In the genomic region with DNA sequence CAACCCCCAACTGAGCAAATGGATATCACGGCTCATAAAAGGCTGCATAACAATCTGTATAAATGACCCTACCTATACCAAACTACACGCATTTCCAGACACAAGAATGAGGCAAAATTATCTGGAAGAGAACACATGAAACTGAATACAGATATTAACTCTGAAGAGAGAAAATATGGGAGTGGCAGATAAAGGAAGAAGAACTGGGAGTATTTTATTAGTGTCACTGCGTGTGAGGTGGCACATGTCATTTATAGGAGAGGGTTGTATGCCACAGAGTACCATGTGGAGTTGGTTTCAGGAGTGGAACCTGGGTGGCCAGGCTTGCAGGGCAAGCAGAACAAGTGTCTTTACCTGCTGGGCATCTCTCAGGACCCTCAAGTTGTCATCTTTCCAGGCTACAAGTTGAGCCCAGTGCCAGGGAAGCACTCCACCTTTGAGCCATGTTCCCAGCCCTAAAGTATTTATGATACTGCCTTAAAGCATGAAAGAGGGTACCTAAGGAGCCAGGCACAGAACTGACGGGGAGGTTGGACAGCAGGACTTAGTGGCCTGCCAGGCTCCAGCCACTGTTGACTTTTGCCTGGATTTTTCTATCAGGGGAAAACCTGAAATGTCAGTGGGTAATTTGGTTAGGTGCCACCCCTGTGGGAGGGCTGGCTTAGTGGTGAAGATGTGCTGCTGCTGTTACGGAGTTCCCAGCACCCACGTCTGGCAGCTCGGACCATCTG, we compare ENCODE assay signal across 32 mouse cellular contexts. TPM values are rescaled to one million over a fixed set of nuclear protein-coding genes. Genes with fewer than 3 reads are reported as not detected.
DNase-seq lines count a peak whose midpoint lies in the region; ATAC-seq lines count a peak whose summit lies in the region.
"Had no signal": no experiment of that assay in that cellular context is flagged by ENCODE, and none has a peak within 500 bp of the region (broad histone marks: within the 10 kb centered on the region; RNA-seq: fewer than 3 reads in every experiment).

No protein-coding gene starts in this region.

- H3K4me3 ChIP-seq in liver, embryonic 11.5 days (ENCODE audit: low read depth, low read length) = no peak overlapping the region
- no peak overlapping the region for H3K4me3 ChIP-seq in liver, embryonic 13.5 days (replicated peaks)
- H3K4me3 ChIP-seq: forebrain, embryonic 15.5 days; heart, embryonic 10.5 days; heart, embryonic 15.5 days; hindbrain, embryonic 12.5 days; megakaryocyte, embryonic 14.5 days; midbrain, embryonic 13.5 days; neural tube, embryonic 15.5 days had no signal

- no peaks in the 10 kb centered on the region for H3K36me3 ChIP-seq in liver, embryonic 11.5 days (ENCODE audit: control insufficient read depth, insufficient read depth, low read length)
- no peaks in the 10 kb centered on the region for H3K36me3 ChIP-seq in liver, embryonic 13.5 days
- H3K36me3 ChIP-seq: forebrain, embryonic 15.5 days; heart, embryonic 10.5 days; heart, embryonic 15.5 days; hindbrain, embryonic 12.5 days; midbrain, embryonic 13.5 days; neural tube, embryonic 15.5 days had no signal

- no peak for DNase-seq in liver, embryonic 11.5 days (ENCODE audit: low spot score)
- DNase-seq in liver = no peak
- peak; percentile 48 for DNase-seq in c-Kit-negative CD71-positive TER-119-positive erythroid progenitor cells, embryonic 14.5 days (ENCODE audit: low read depth, low spot score)
- DNase-seq in liver, embryonic 13.5 days = no peak
- DNase-seq in thymus, postnatal 4 days = no peak
- no peak for DNase-seq in left cerebral cortex, postnatal 14 days (ENCODE audit: low spot score in 2 of 2)
- DNase-seq in frontal cortex, postnatal 14 days (ENCODE audit: low spot score in 2 of 2) = no peak
- DNase-seq: adrenal gland, adult 2 months; cerebellum, adult 11 months; cerebellum, adult 9-10 months; gastrocnemius, postnatal 10 days; kidney, adult 8-10 months; kidney, postnatal 4 days; left cerebral cortex, postnatal 4 days; lung, embryonic 14.5 days; lung, postnatal 14 days; retina, postnatal 1 day; right cerebral cortex, postnatal 14 days; thymus, postnatal 25 days had no signal

- no peaks in the 10 kb centered on the region for H3K9me3 ChIP-seq in liver, embryonic 11.5 days (ENCODE audit: control insufficient read depth, low read length)
- no peaks in the 10 kb centered on the region for H3K9me3 ChIP-seq in liver, embryonic 13.5 days (replicated peaks)
- H3K9me3 ChIP-seq: forebrain, embryonic 15.5 days; heart, embryonic 10.5 days; heart, embryonic 15.5 days; hindbrain, embryonic 12.5 days; megakaryocyte, embryonic 14.5 days; midbrain, embryonic 13.5 days; neural tube, embryonic 15.5 days had no signal

- peak; percentile 73 for ATAC-seq in liver, embryonic 11.5 days (replicated peaks; ENCODE audit: low FRiP score)
- peak; percentile 67 for ATAC-seq in liver, embryonic 13.5 days (ENCODE audit: low read depth)
- peak; percentile 56 for ATAC-seq in megakaryocyte progenitor cell, adult 5-6 weeks (replicated peaks; ENCODE audit: poor library complexity)
- ATAC-seq: activated CD4-positive, CD25-positive, alpha-beta regulatory T cell, adult 4 months; forebrain, embryonic 15.5 days; midbrain, embryonic 13.5 days had no signal

- WGBS in liver, embryonic 11.5 days = 71% methylated on average over 7 of the region's 7 CpGs
- 46% methylated on average over 7 of the region's 7 CpGs for WGBS in liver, embryonic 13.5 days (ENCODE audit: insufficient replicate concordance)

- H3K27me3 ChIP-seq in liver, embryonic 11.5 days (replicated peaks; ENCODE audit: control insufficient read depth, insufficient read depth, low read length) = no peaks in the 10 kb centered on the region
- no peaks in the 10 kb centered on the region for H3K27me3 ChIP-seq in liver, embryonic 13.5 days
- H3K27me3 ChIP-seq: forebrain, embryonic 15.5 days; hindbrain, embryonic 12.5 days; midbrain, embryonic 13.5 days; neural tube, embryonic 15.5 days had no signal

- H3K9ac ChIP-seq in liver, embryonic 11.5 days (ENCODE audit: low read depth, low read length) = peak overlapping the region; percentile 35
- peak overlapping the region; percentile 67 for H3K9ac ChIP-seq in liver, embryonic 13.5 days
- H3K9ac ChIP-seq: forebrain, embryonic 15.5 days; heart, embryonic 15.5 days; hindbrain, embryonic 12.5 days; lung, embryonic 14.5 days; midbrain, embryonic 13.5 days; neural tube, embryonic 15.5 days had no signal

- H3K27ac ChIP-seq in liver, embryonic 11.5 days (ENCODE audit: low read depth, low read length) = peak overlapping the region; percentile 91
- peak overlapping the region; percentile 96 for H3K27ac ChIP-seq in liver, embryonic 13.5 days
- H3K27ac ChIP-seq: forebrain, embryonic 15.5 days; heart, embryonic 10.5 days; heart, embryonic 15.5 days; hindbrain, embryonic 12.5 days; kidney, postnatal 0 days; midbrain, embryonic 13.5 days; neural tube, embryonic 15.5 days had no signal

- intact Hi-C loops in left cerebral cortex, postnatal 14 days (cut with DNase I) = no loop called here

- peaks cover 17% of the 10 kb centered on the region for H3K4me1 ChIP-seq in liver, embryonic 11.5 days (replicated peaks; ENCODE audit: control insufficient read depth, insufficient read depth, low read length)
- peaks cover 75% of the 10 kb centered on the region for H3K4me1 ChIP-seq in liver, embryonic 13.5 days (replicated peaks)
- H3K4me1 ChIP-seq: forebrain, embryonic 15.5 days; heart, embryonic 10.5 days; heart, embryonic 15.5 days; hindbrain, embryonic 12.5 days; midbrain, embryonic 13.5 days; neural tube, embryonic 15.5 days had no signal

- peak overlapping the region; percentile 2; the same call in 1 of the 2 replicates for H3K4me2 ChIP-seq in liver, embryonic 11.5 days
- H3K4me2 ChIP-seq in liver, embryonic 13.5 days = peak overlapping the region; percentile 35
- H3K4me2 ChIP-seq: forebrain, embryonic 15.5 days; heart, embryonic 15.5 days; hindbrain, embryonic 12.5 days; lung, embryonic 14.5 days; midbrain, embryonic 13.5 days; neural tube, embryonic 15.5 days had no signal

RNA-seq across cellular contexts. Expression of a gene that starts 14.5 kb away (rescaled TPM):
- polyA plus RNA-seq in liver, embryonic 11.5 days (2014; fragmentation: Nextera tagmentation; extraction: Ambion mirVana) = 0.75 and 2.2 TPM in 2 replicates
- 0.60 TPM in 1 of 2 replicates, not detected in the other for polyA plus RNA-seq in liver, embryonic 13.5 days (2015; fragmentation: Nextera tagmentation; extraction: Ambion mirVana)
- not detected in 2 replicates for total RNA-seq in megakaryocyte progenitor cell, adult 5-6 weeks (2015)
- not detected in 2 replicates for total RNA-seq in megakaryocyte progenitor cell, adult 5-6 weeks (2017)
- total RNA-seq in left cerebral cortex, postnatal 14 days (2021) = not detected
- total RNA-seq: layer of hippocampus, adult 8-10 months; layer of hippocampus, postnatal 25 days; left cerebral cortex, postnatal 4 days had no signal
- polyA plus RNA-seq: activated CD4-positive, CD25-positive, alpha-beta regulatory T cell, adult 4 months; lung, embryonic 14.5 days; small intestine, adult 2 months had no signal

RNA-seq across cellular contexts. Expression of a gene that starts 20.1 kb away (rescaled TPM):
- polyA plus RNA-seq in liver, embryonic 11.5 days (2014; fragmentation: Nextera tagmentation; extraction: Ambion mirVana) = 18.8 and 20.3 TPM in 2 replicates
- 16.5 and 18.1 TPM in 2 replicates for polyA plus RNA-seq in liver, embryonic 13.5 days (2015; fragmentation: Nextera tagmentation; extraction: Ambion mirVana)
- total RNA-seq in megakaryocyte progenitor cell, adult 5-6 weeks (2015) = 4.8 and 9.3 TPM in 2 replicates
- 7.2 and 8.1 TPM in 2 replicates for total RNA-seq in megakaryocyte progenitor cell, adult 5-6 weeks (2017)
- 10 to 100 TPM; 67.8 to 71.5 TPM for total RNA-seq in left cerebral cortex, postnatal 14 days (2021)

RNA-seq across cellular contexts. Expression of a gene that starts 20.3 kb away (rescaled TPM):
- 18.4 and 22.9 TPM in 2 replicates for polyA plus RNA-seq in liver, embryonic 11.5 days (2014; fragmentation: Nextera tagmentation; extraction: Ambion mirVana)
- polyA plus RNA-seq in liver, embryonic 13.5 days (2015; fragmentation: Nextera tagmentation; extraction: Ambion mirVana) = 13.8 and 15.1 TPM in 2 replicates
- total RNA-seq in megakaryocyte progenitor cell, adult 5-6 weeks (2015) = 20.6 and 23.3 TPM in 2 replicates
- total RNA-seq in megakaryocyte progenitor cell, adult 5-6 weeks (2017) = 8.7 and 14.5 TPM in 2 replicates
- 10 to 100 TPM; 47.7 to 56.3 TPM for total RNA-seq in left cerebral cortex, postnatal 14 days (2021)

RNA-seq across cellular contexts. Expression of a gene that starts 32.9 kb away (rescaled TPM):
- 3.2 and 4.5 TPM in 2 replicates for polyA plus RNA-seq in liver, embryonic 11.5 days (2014; fragmentation: Nextera tagmentation; extraction: Ambion mirVana)
- 0.80 and 0.89 TPM in 2 replicates for polyA plus RNA-seq in liver, embryonic 13.5 days (2015; fragmentation: Nextera tagmentation; extraction: Ambion mirVana)
- total RNA-seq in megakaryocyte progenitor cell, adult 5-6 weeks (2015) = 0.30 and 1.4 TPM in 2 replicates
- 0.21 and 1.3 TPM in 2 replicates for total RNA-seq in megakaryocyte progenitor cell, adult 5-6 weeks (2017)
- 10 to 100 TPM; 38.5 to 43.3 TPM for total RNA-seq in left cerebral cortex, postnatal 14 days (2021)
- polyA plus RNA-seq: activated CD4-positive, CD25-positive, alpha-beta regulatory T cell, adult 4 months had no signal

RNA-seq across cellular contexts. Expression of a gene that starts 36.3 kb away (rescaled TPM):
- 66.4 and 68.4 TPM in 2 replicates for polyA plus RNA-seq in liver, embryonic 11.5 days (2014; fragmentation: Nextera tagmentation; extraction: Ambion mirVana)
- polyA plus RNA-seq in liver, embryonic 13.5 days (2015; fragmentation: Nextera tagmentation; extraction: Ambion mirVana) = 38.6 and 42.4 TPM in 2 replicates
- 125 and 138 TPM in 2 replicates for total RNA-seq in megakaryocyte progenitor cell, adult 5-6 weeks (2015)
- 167 and 253 TPM in 2 replicates for total RNA-seq in megakaryocyte progenitor cell, adult 5-6 weeks (2017)
- total RNA-seq in left cerebral cortex, postnatal 14 days (2021) = 10 to 100 TPM; 53.6 to 60.4 TPM

Comparison
In these comparisons a context has a peak if more than half of its experiments do, and no peak if none do; other contexts are left out.
1. RNA of a gene that starts 20.1 kb away (total RNA-seq): 67.8 to 71.5 TPM in left cerebral cortex, postnatal 14 days; 4.8 to 9.3 TPM in megakaryocyte progenitor cell, adult 5-6 weeks; every median in the first group is over 4 times any median in the second.
2. Peak in every context shown above with its lines, with median percentiles within 50 percentile points of each other: ATAC-seq.